Mouse (Mus musculus): Measurements from ENCODE around the gene Gm10153. TPM values are rescaled to one million over a fixed set of nuclear protein-coding genes. Genes with fewer than 3 reads are reported as not detected.
"Not testable (repeated sequence)": the region's sequence is repeated elsewhere in the genome, so short reads cannot be mapped to it uniquely, and the experiment has no call there.

Gm10153 gene
- total RNA-seq (2021): not detected
- long read RNA-seq, experiment 1: 0 reads
- long read RNA-seq, experiment 2: 0 reads

DNA sequence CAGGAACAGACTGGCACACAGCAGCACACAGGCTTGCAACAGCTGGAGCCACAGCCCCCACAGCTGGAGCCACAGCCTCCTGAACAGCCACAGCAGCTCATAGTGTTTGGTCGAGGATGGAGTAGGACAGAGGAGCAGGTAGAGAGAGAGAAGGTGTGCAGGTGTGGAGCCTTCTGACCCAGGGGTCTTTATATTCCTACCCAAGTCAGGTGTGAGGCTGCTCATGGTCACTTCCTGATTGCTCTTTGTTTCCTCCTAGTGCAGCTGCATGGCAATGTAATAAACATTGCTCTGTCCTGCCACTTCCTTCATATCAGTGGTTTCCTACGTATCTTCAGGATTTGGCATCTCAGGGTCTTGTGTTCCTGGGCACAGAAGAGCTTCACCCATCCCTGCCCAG is at the start of gene Gm10153:
Gm10153 (minus strand) TSS at position 101 of the 400 bp plus-strand sequence.
- no peak for DNase-seq (ENCODE audit: low spot score)

DNA sequence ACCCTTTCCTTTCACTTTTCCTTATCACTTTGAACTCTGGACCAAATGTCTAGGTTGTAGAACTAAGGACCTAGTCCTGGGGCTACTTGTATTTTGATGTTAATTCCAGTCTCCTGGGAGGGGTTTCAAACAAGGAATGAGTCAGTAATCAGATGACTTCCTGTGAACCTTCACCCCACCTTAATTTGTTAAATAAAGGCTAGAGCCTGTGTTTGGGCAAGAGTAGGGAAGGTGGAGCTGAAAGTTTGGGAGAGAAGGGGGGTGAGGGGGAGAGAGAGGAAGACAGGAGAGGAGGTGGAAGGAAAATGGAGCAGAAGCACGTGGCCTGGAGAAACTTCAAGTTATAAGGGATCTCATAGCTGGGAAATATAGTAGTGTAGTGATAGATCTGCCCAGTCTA is 41.4 kb upstream of the Gm10153 start:
- DNase-seq (ENCODE audit: low spot score): no peak

- not testable (repeated sequence) for DNase-seq (ENCODE audit: low spot score)
These were observed 39.7 kb upstream of the Gm10153 start, which contains the start of gene Krtap5-5 for GRCm38 (mm10) chr7:142229871-142230270. Krtap5-5 (minus strand) TSS chr7:142229971.

- DNase-seq (ENCODE audit: low spot score): no peak
These were observed 34.3 kb upstream of the Gm10153 start for GRCm38 (mm10) chr7:142224518-142224917.

DNA sequence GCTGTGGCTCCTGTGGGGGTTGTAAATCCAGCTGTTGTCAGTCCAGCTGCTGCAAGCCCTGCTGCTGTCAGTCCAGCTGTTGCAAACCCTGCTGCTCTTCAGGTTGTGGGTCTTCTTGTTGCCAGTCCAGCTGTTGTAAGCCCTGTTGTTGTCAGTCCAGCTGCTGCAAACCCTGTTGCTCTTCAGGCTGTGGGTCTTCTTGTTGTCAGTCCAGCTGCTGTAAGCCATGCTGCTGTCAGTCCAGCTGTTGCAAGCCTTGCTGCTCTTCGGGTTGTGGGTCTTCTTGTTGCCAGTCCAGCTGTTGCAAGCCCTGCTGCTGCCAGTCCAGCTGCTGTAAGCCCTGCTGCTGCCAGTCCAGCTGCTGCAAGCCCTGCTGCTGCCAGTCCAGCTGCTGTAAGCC is 21.9 kb upstream of the Gm10153 start:
- not testable (repeated sequence) for DNase-seq (ENCODE audit: low spot score)

DNA sequence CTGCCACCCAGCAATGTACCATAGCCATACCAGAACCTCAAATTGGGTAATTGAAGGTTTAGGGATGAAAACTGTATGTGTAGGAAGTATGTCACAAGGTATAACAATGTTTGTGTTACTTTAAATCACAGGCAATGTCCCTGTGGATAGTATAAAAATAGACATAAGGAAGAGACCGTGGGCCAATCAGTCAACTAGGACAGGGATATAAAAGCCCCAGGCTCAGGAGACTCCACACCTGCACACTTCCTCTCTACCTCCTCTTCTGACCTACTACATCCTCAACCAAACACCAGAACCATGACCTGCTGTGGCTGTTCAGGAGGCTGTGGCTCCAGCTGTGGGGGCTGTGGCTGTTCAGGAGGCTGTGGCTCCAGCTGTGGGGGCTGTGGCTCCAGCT is 21.4 kb upstream of the Gm10153 start, which contains the start of gene Gm7579:
Gm7579 (plus strand) TSS at position 301 of the 400 bp plus-strand sequence.
- no peak for DNase-seq (ENCODE audit: low spot score)

DNA sequence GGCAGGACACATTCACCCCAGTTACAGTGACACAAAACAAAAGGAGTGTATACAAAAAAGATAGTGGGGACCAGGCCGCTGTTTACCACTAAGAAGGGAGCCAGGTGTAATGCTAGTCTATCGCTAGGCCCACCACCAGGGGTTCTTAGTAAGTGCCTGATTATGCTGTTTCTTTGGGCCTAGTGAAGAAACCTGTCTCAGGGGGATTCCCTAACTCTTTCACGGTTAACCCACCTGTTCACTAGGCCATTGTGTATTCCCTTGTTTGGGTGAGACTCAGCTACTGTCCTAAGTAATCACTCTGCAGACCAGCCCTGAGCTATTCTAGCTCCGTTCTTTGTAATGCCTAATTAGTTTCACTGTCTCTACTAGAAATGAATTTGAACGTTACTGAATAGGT is 16.7 kb upstream of the Gm10153 start:
- DNase-seq (ENCODE audit: low spot score): not testable (repeated sequence)

DNA sequence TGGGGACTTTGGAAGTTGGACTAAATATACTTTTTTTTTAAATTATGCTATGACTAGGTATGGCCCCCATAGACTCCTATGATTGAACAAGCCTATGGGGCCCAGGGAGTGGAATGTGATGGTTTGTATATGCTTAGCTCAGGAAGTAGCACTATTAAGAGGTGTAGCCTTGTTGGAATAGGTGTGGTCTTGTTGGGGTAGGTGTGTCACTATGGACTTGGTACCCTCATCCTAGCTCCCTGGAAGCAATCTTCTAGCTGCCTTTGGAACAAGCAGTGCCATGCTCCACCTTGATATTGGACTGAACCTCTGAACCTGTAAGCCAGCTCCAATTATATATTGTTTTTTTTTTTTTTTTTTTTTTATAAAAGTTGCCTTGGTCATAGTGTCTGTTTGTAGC is 15.3 kb upstream of the Gm10153 start:
- no peak for DNase-seq (ENCODE audit: low spot score)

DNA sequence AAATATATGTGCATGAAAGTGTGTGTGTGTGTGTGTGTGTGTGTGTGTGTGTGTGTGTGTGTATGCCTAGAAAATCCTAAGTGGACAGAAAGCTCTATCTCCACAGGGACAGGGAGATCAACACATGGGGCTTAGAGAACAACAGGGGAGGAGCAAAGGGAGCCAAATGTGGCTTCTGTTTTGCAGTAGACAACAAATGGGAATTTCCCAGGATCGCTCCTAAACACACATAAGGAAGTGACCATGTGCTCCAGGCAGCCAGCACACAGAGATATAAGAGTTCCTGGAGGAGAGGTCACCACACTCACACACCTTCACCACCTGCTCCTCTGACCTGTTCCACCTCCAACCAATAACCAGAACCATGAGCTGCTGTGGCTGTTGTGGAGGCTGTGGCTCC is 10.9 kb upstream of the Gm10153 start, which contains the start of gene Krtap5-3:
Krtap5-3 (plus strand) TSS at position 301 of the 400 bp plus-strand sequence.
- DNase-seq (ENCODE audit: low spot score): no peak

GRCm38 (mm10) chr7:142198748-142199147 is 8.6 kb upstream of the Gm10153 start:
- no peak for DNase-seq (ENCODE audit: low spot score)

- no peak for DNase-seq (ENCODE audit: low spot score)
These were observed 2.0 kb downstream of the Gm10153 start for GRCm38 (mm10) chr7:142188156-142188555.

- DNase-seq (ENCODE audit: low spot score): no peak
These were observed 9.2 kb downstream of the Gm10153 start for GRCm38 (mm10) chr7:142181021-142181420.

DNA sequence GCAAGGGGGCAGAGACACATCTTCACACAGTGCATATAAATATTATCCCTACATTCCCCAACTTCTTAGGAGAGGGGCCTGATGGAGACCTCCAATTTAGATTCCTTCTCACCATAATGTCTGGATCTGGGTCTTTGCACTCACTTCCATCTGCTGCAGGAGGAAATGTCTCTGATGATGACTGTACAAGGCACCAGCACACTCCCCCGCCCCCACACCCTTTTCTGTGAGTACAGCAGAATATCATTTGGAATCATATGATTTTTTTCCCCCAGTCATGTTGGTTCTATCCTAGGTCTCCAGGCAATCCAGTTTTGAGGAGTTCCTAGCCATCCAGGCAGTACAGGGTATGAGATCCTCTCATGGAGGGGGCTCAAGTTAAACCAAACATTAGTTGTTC is 11.5 kb downstream of the Gm10153 start:
- no peak for DNase-seq (ENCODE audit: low spot score)

DNA sequence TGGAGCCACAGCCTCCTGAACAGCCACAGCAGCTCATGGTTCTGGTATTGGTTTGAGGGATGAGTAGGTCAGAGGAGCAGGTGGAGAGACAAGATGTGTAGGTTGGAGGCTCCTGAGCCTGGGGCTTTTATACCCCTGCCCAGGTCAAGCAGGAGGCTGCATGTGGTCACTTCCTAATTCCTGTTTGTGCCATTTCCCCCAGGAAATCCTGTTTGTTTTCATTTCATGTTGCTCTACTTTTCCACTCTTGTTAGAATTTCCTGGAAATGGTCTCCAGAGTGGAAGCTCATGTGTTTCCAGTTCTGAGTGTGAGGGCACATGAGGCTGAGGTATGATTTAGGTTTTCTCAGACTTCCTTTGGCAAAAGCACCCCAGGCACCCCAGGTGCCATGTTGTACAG is 14.3 kb downstream of the Gm10153 start, which contains the start of gene Krtap5-2:
Krtap5-2 (minus strand) TSS at position 101 of the 400 bp plus-strand sequence.
- DNase-seq (ENCODE audit: low spot score): not testable (repeated sequence)

DNA sequence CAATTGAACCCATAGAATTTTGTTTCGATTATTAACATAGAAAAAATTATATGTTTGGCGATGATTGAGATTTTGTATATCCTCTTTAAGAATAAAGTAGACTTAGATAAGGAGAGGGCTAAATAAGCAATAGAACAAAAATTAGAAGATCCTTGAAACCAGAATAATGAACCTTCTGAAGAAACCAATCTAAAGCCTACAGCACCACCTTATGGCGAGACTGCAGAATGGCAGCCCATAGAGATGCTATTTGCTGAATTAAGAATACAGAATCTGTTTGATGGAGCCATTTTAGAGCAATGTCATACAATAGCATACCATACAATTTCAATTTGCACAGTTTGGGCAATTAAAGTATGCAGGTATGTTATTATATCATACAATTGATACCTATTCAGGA is 20.4 kb downstream of the Gm10153 start:
- no peak for DNase-seq (ENCODE audit: low spot score)

DNA sequence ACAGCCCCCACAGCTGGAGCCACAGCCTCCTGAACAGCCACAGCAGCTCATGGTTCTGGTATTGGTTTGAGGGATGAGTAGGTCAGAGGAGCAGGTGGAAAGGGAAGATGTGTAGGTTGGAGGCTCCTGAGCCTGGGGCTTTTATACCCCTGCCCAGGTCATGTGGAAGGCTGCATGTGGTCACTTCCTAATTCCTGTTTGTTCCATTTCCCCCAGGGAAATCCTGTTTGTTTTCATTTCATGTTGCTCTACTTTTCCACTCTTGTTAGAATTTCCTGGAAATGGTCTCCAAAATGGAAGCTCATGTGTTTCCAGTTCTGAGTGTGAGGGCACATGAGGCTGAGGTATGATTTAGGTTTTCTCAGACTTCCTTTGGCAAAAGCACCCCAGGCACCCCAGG is 24.6 kb downstream of the Gm10153 start, which contains the start of gene Gm4553:
Gm4553 (minus strand) TSS at position 101 of the 400 bp plus-strand sequence.
- DNase-seq (ENCODE audit: low spot score): not testable (repeated sequence)

DNA sequence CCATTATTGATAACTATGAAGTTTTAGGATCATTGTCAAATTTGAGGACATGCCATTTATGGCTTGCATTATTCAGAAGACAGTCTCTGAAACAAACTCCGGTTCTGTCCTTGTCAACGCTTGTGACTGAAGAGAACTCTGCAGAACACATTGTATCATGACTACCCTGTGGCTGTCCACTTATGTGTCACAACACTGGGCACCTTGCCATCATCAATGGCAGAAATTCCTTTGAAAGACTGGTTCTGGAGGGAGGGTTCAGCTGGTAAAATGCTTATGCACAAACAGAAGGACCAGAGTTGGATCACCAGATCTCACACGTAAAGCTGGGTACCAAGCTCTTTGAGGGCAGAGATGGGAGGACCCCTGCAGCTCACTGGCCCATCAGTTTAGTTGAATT is 30.8 kb downstream of the Gm10153 start:
- no peak for DNase-seq (ENCODE audit: low spot score)

- not testable (repeated sequence) for DNase-seq (ENCODE audit: low spot score)
These were observed 33.2 kb downstream of the Gm10153 start, which contains the start of gene Gm29735 for GRCm38 (mm10) chr7:142157013-142157412. Gm29735 (minus strand) TSS chr7:142157113.

DNA sequence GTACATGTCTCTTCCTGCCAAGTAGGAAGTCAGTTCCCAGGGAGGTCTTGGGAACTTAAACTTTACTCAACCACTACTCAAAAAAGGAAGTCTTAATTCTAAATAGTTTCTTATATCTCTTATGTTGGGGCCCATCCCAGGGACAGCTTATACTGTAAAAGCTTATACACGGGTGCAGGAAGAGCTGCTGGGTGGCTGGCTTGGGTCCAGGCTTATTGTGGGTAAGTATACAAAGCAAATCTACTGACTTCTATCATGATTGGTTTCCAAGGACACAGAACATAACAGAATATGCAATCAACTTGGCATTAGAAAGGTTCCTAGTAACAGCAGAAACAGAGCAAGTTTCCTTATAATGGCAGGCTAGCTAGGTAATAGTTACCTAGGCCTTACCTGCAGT is 34.9 kb downstream of the Gm10153 start:
- DNase-seq (ENCODE audit: low spot score): no peak

DNA sequence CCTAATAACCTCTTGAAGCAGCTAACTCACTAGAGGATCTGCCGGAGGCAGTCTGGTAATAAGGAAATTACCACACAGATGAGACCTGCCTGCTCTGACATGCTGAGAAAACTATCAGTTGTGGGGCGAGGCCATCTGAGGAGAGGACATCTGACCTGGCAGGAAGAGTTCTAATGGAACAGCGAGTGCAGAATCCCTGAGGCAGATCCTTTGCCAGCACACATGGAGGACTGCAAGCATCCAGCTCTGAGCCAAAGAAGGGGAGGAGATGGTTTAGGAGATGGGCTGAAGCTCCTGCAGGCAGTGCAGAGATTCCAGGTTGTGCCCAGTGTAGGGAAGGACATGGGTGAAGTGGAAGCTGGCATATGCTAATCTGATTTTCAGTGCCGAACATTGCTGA is 38.0 kb downstream of the Gm10153 start:
- DNase-seq (ENCODE audit: low spot score): no peak

DNA sequence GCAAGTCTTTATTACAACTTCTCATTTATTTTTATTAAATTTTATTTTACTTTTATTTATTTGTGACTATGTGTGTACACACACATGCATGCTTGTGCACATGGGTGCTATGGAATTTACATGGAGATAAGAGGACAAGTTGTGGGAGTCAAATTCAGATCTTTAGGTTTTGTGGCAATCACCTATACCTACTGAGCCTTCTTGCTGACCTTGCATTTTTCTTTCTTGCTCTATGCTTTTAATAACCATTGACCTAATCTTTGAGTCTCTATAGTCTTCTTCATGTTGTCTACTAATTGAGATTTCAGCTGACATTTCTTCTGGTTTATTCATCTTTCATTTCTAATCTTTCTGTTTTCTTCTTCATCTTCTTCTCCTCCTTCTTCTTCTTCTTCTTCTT is 41.6 kb downstream of the Gm10153 start:
- DNase-seq (ENCODE audit: low spot score): no peak

DNA sequence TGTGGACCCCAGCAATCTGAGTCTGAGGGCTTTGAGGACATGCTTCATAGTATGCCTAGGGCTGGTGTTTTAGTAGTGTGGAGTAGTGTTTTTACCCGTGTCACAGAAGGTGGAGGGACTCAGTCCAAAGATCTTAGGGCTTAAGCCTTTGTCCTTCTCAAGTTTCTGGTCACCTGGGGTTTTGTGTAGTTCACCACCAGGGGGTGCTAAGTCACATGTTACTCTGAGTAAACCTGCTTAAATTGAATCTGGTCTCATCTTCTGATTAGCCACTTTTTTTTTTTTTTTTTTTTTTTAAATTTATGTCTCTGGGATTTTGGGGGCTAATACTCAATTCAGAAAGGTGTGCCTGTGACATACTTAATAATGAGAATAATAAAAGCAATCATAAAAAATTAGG is 44.2 kb downstream of the Gm10153 start:
- DNase-seq (ENCODE audit: low spot score): peak; percentile 56

GRCm38 (mm10) chr7:142145413-142145940 is 44.7 kb downstream of the Gm10153 start:
- DNase-seq (ENCODE audit: low spot score): no peak
